ENCODE assay signal across 9 mouse cellular contexts in the genomic region with DNA sequence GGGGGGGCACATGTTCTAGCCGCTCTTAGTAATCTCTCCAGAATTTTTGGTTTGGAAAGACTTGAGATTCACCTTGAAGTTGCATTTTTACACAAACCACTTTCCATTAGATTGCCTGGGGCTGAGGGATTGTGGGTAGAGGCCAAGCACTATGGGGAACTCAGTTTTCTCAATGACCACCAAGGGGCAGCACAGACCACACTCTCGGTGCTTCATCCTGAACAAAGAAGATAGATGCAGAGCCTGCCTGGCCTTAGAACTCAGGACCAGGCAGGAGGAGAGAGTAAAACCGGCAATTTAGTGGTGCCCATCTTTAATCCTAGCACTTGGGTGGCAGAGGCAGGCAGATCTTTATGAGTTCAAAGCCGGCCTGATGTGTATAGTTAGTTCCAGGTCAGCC. TPM values are rescaled to one million over a fixed set of nuclear protein-coding genes. Genes with fewer than 3 reads are reported as not detected.
DNase-seq lines count a peak whose midpoint lies in the region; ATAC-seq and TF ChIP-seq lines count a peak whose summit lies in the region.
"Had no signal": no experiment of that assay in that cellular context is flagged by ENCODE, and none has a peak within 500 bp of the region (broad histone marks: within the 10 kb centered on the region; RNA-seq: fewer than 3 reads in every experiment).

No protein-coding gene starts in this region.

- H3K4me3 ChIP-seq in neural tube, embryonic 11.5 days (ENCODE audit: low read depth, low read length) = no peak overlapping the region
- no peak overlapping the region for H3K4me3 ChIP-seq in forebrain, postnatal 0 days (ENCODE audit: low read depth, low read length)
- H3K4me3 ChIP-seq in hindbrain, postnatal 0 days (ENCODE audit: low read length) = no peak overlapping the region
- H3K4me3 ChIP-seq in left cerebral cortex, adult 2 months = no peak overlapping the region

- 16% methylated on average over 4 of the region's 4 CpGs for WGBS in neural tube, embryonic 11.5 days
- 23% methylated on average over 4 of the region's 4 CpGs for WGBS in forebrain, postnatal 0 days
- WGBS in hindbrain, postnatal 0 days = 17% methylated on average over 4 of the region's 4 CpGs

- DNase-seq in neural tube, embryonic 11.5 days (ENCODE audit: low spot score) = peak; percentile 77
- no peak for DNase-seq in neural tube, embryonic 10.5 days (ENCODE audit: extremely low spot score, low spot score)
- peak; percentile 74 for DNase-seq in cerebellum, adult 11 months
- peak; percentile 84 for DNase-seq in forebrain, postnatal 0 days
- DNase-seq in hindbrain, postnatal 0 days (ENCODE audit: low spot score) = peak; percentile 83
- DNase-seq in left cerebral cortex, adult 2 months (ENCODE audit: extremely low spot score in 1 of 2, low spot score in 2 of 2) = peak; percentile 72 to 76
- peak; percentile 48 to 65 for DNase-seq in spleen, postnatal 14 days (ENCODE audit: low spot score in 2 of 2)

- intact Hi-C loops in left cerebral cortex, adult 2 months (cut with DNase I) = loop anchor here (1.0 to 10.0 kb wide), 5 partner anchors 67 to 338 kb away; a partner anchor contains a TSS

- H3K4me1 ChIP-seq in neural tube, embryonic 11.5 days (ENCODE audit: control insufficient read depth, insufficient read depth, low read length) = no peaks in the 10 kb centered on the region
- no peaks in the 10 kb centered on the region; the same call in 1 of the 2 replicates for H3K4me1 ChIP-seq in forebrain, postnatal 0 days (ENCODE audit: insufficient read depth)
- H3K4me1 ChIP-seq in hindbrain, postnatal 0 days (ENCODE audit: insufficient read depth, low read length) = no peaks in the 10 kb centered on the region

- no peaks in the 10 kb centered on the region for H3K27me3 ChIP-seq in neural tube, embryonic 11.5 days (ENCODE audit: control insufficient read depth, insufficient read depth, low read length)
- no peaks in the 10 kb centered on the region for H3K27me3 ChIP-seq in forebrain, postnatal 0 days (ENCODE audit: insufficient read depth, low read length)
- H3K27me3 ChIP-seq in hindbrain, postnatal 0 days (ENCODE audit: insufficient read depth, low read length) = no peaks in the 10 kb centered on the region

- H3K9me3 ChIP-seq in neural tube, embryonic 11.5 days (ENCODE audit: control insufficient read depth, low read length) = no peaks in the 10 kb centered on the region
- H3K9me3 ChIP-seq in forebrain, postnatal 0 days (ENCODE audit: low read length) = no peaks in the 10 kb centered on the region
- H3K9me3 ChIP-seq in hindbrain, postnatal 0 days (ENCODE audit: low read length) = no peaks in the 10 kb centered on the region

- no peaks in the 10 kb centered on the region for H3K36me3 ChIP-seq in neural tube, embryonic 11.5 days (ENCODE audit: control insufficient read depth, insufficient read depth, low read length)
- H3K36me3 ChIP-seq in forebrain, postnatal 0 days (ENCODE audit: insufficient read depth) = no peaks in the 10 kb centered on the region
- no peaks in the 10 kb centered on the region for H3K36me3 ChIP-seq in hindbrain, postnatal 0 days (ENCODE audit: insufficient read depth, low read length)

- ATAC-seq in neural tube, embryonic 11.5 days (ENCODE audit: insufficient read depth, low FRiP score, low TSS enrichment) = no peak
- peak; percentile 85 for ATAC-seq in forebrain, postnatal 0 days
- ATAC-seq in hindbrain, postnatal 0 days = peak; percentile 68
- ATAC-seq in megakaryocyte, adult 5-6 weeks (ENCODE audit: poor library complexity, severe bottlenecking) = peak; percentile 86

- TF ChIP-seq CTCF in forebrain, postnatal 0 days (IDR thresholded peaks at IDR 0.05; ENCODE audit: low read depth) = peak; percentile 85
- peak; percentile 85 for TF ChIP-seq CTCF in hindbrain, postnatal 0 days (IDR thresholded peaks at IDR 0.05; ENCODE audit: low read depth)
- TF ChIP-seq CTCF in left cerebral cortex, adult 2 months (IDR thresholded peaks at IDR 0.05) = peak; percentile 86

- H3K4me2 ChIP-seq in neural tube, embryonic 11.5 days (ENCODE audit: low read depth) = no peak overlapping the region
- no peak overlapping the region for H3K4me2 ChIP-seq in forebrain, postnatal 0 days (ENCODE audit: low read depth)
- no peak overlapping the region for H3K4me2 ChIP-seq in hindbrain, postnatal 0 days (ENCODE audit: low read depth, low read length)

- no peak overlapping the region for H3K9ac ChIP-seq in neural tube, embryonic 11.5 days (ENCODE audit: low read length)
- no peak overlapping the region for H3K9ac ChIP-seq in forebrain, postnatal 0 days
- H3K9ac ChIP-seq in hindbrain, postnatal 0 days (replicated peaks; ENCODE audit: low read length) = no peak overlapping the region

- H3K27ac ChIP-seq in neural tube, embryonic 11.5 days (ENCODE audit: low read depth, low read length) = no peak overlapping the region
- H3K27ac ChIP-seq in forebrain, postnatal 0 days (ENCODE audit: low read depth, low read length) = no peak overlapping the region
- no peak overlapping the region for H3K27ac ChIP-seq in hindbrain, postnatal 0 days
- no peak overlapping the region for H3K27ac ChIP-seq in left cerebral cortex, adult 2 months

RNA-seq across cellular contexts. Expression of a gene that starts 6.3 kb away (rescaled TPM):
- polyA plus RNA-seq in neural tube, embryonic 11.5 days (2014; fragmentation: Nextera tagmentation; extraction: Ambion mirVana) = 29.9 and 35.2 TPM in 2 replicates
- total RNA-seq in forebrain, postnatal 0 days (2014; rRNA removed) = 105 and 135 TPM in 2 replicates
- 37.0 and 46.3 TPM in 2 replicates for polyA plus RNA-seq in forebrain, postnatal 0 days (2015; fragmentation: Nextera tagmentation; extraction: Ambion mirVana)
- 128 and 129 TPM in 2 replicates for total RNA-seq in hindbrain, postnatal 0 days (2014; rRNA removed)
- 39.4 and 44.4 TPM in 2 replicates for polyA plus RNA-seq in hindbrain, postnatal 0 days (2015; fragmentation: Nextera tagmentation; extraction: Ambion mirVana)
- total RNA-seq in left cerebral cortex, adult 2 months (2021) = 10 to 100 TPM; 32.9 to 39.6 TPM
- total RNA-seq in megakaryocyte, adult 5-6 weeks (2015) = 88.6 and 96.7 TPM in 2 replicates
- total RNA-seq in megakaryocyte, adult 5-6 weeks (2017) = 230 and 282 TPM in 2 replicates

RNA-seq across cellular contexts. Expression of a gene that starts 23.7 kb away (rescaled TPM):
- not detected in 2 replicates for polyA plus RNA-seq in neural tube, embryonic 11.5 days (2014; fragmentation: Nextera tagmentation; extraction: Ambion mirVana)
- total RNA-seq in forebrain, postnatal 0 days (2014; rRNA removed) = not detected in 2 replicates
- not detected in 2 replicates for polyA plus RNA-seq in forebrain, postnatal 0 days (2015; fragmentation: Nextera tagmentation; extraction: Ambion mirVana)
- total RNA-seq in hindbrain, postnatal 0 days (2014; rRNA removed) = not detected in 2 replicates
- polyA plus RNA-seq in hindbrain, postnatal 0 days (2015; fragmentation: Nextera tagmentation; extraction: Ambion mirVana) = not detected in 2 replicates
- not detected for total RNA-seq in left cerebral cortex, adult 2 months (2021)
- not detected in 2 replicates for total RNA-seq in megakaryocyte, adult 5-6 weeks (2015)
- not detected in 2 replicates for total RNA-seq in megakaryocyte, adult 5-6 weeks (2017)

RNA-seq across cellular contexts. Expression of a gene that starts 28.0 kb away (rescaled TPM):
- not detected in 2 replicates for polyA plus RNA-seq in neural tube, embryonic 11.5 days (2014; fragmentation: Nextera tagmentation; extraction: Ambion mirVana)
- 0.38 and 0.67 TPM in 2 replicates for total RNA-seq in forebrain, postnatal 0 days (2014; rRNA removed)
- polyA plus RNA-seq in forebrain, postnatal 0 days (2015; fragmentation: Nextera tagmentation; extraction: Ambion mirVana) = 0.30 and 0.42 TPM in 2 replicates
- 0.05 and 0.07 TPM in 2 replicates for total RNA-seq in hindbrain, postnatal 0 days (2014; rRNA removed)
- 0.10 and 0.24 TPM in 2 replicates for polyA plus RNA-seq in hindbrain, postnatal 0 days (2015; fragmentation: Nextera tagmentation; extraction: Ambion mirVana)
- total RNA-seq in left cerebral cortex, adult 2 months (2021) = under 1 TPM; 0.16 TPM
- not detected in 2 replicates for total RNA-seq in megakaryocyte, adult 5-6 weeks (2015)
- total RNA-seq in megakaryocyte, adult 5-6 weeks (2017) = not detected in 2 replicates

RNA-seq across cellular contexts. Expression of a gene that starts 39.2 kb away (rescaled TPM):
- not detected in 2 replicates for polyA plus RNA-seq in neural tube, embryonic 11.5 days (2014; fragmentation: Nextera tagmentation; extraction: Ambion mirVana)
- not detected in 2 replicates for total RNA-seq in forebrain, postnatal 0 days (2014; rRNA removed)
- not detected in 2 replicates for polyA plus RNA-seq in forebrain, postnatal 0 days (2015; fragmentation: Nextera tagmentation; extraction: Ambion mirVana)
- not detected in 2 replicates for total RNA-seq in hindbrain, postnatal 0 days (2014; rRNA removed)
- polyA plus RNA-seq in hindbrain, postnatal 0 days (2015; fragmentation: Nextera tagmentation; extraction: Ambion mirVana) = not detected in 2 replicates
- total RNA-seq in left cerebral cortex, adult 2 months (2021) = not detected
- not detected in 2 replicates for total RNA-seq in megakaryocyte, adult 5-6 weeks (2015)
- total RNA-seq in megakaryocyte, adult 5-6 weeks (2017) = not detected in 2 replicates
- total RNA-seq: adrenal gland, postnatal 4 days had no signal

RNA-seq across cellular contexts. Expression of a gene that starts 48.6 kb away (rescaled TPM):
- 30.2 and 31.1 TPM in 2 replicates for polyA plus RNA-seq in neural tube, embryonic 11.5 days (2014; fragmentation: Nextera tagmentation; extraction: Ambion mirVana)
- total RNA-seq in forebrain, postnatal 0 days (2014; rRNA removed) = 7.2 and 10.2 TPM in 2 replicates
- 23.5 and 27.8 TPM in 2 replicates for polyA plus RNA-seq in forebrain, postnatal 0 days (2015; fragmentation: Nextera tagmentation; extraction: Ambion mirVana)
- 10.2 and 10.3 TPM in 2 replicates for total RNA-seq in hindbrain, postnatal 0 days (2014; rRNA removed)
- polyA plus RNA-seq in hindbrain, postnatal 0 days (2015; fragmentation: Nextera tagmentation; extraction: Ambion mirVana) = 23.2 and 25.4 TPM in 2 replicates
- total RNA-seq in left cerebral cortex, adult 2 months (2021) = 10 to 100 TPM; 13.8 to 14.2 TPM
- total RNA-seq in megakaryocyte, adult 5-6 weeks (2015) = 5.5 and 5.7 TPM in 2 replicates
- 3.7 and 4.9 TPM in 2 replicates for total RNA-seq in megakaryocyte, adult 5-6 weeks (2017)
